Mouse (Mus musculus) midbrain, postnatal 0 days (tissue): ENCODE results near the gene Sorcs2. TPM values are rescaled to one million over a fixed set of nuclear protein-coding genes. Genes with fewer than 3 reads are reported as not detected.

Experiments used
- ATAC-seq: fragments of 200-750 bp; cut with Nextera tagmentation; 2 replicates; pipeline ENCODE4 v1.8.0; 2017; ENCODE audit warnings: moderate number of reproducible peaks, mild to moderate bottlenecking, moderate TSS enrichment, moderate library complexity; ENCODE audit not compliant: low FRiP score
- DNase-seq: peaks from one replicate; pipeline ENCODE4 v3.0.0-alpha.2; 2015; ENCODE audit warnings: low spot score
- H3K27ac ChIP-seq: fragments of 300-500 bp; sonication (generic); 2 replicates; pipeline ENCODE4 v1.5.1; 2014; ENCODE audit warnings: low read depth, mild to moderate bottlenecking, low read length, mixed read lengths
- H3K27me3 ChIP-seq: fragments of 300-500 bp; sonication (generic); 2 replicates; pipeline ENCODE4 v1.6.1; 2014; ENCODE audit warnings: low read length, control low read depth, mixed read lengths; ENCODE audit not compliant: insufficient read depth
- H3K36me3 ChIP-seq: fragments of 300-500 bp; sonication (generic); 2 replicates; pipeline ENCODE4 v1.6.1; 2014; ENCODE audit warnings: low read length, control low read depth, mixed read lengths; ENCODE audit not compliant: insufficient read depth
- H3K4me1 ChIP-seq: fragments of 300-500 bp; sonication (generic); 2 replicates; pipeline ENCODE4 v1.6.1; 2014; ENCODE audit warnings: mild to moderate bottlenecking, control low read depth, antibody characterized with exemption, low read length, mixed read lengths; ENCODE audit not compliant: insufficient read depth
- H3K4me2 ChIP-seq: fragments of 300-500 bp; sonication (generic); 2 replicates; pipeline ENCODE4 v1.6.1; 2014; ENCODE audit warnings: low read depth, mild to moderate bottlenecking, low read length, mixed read lengths; ENCODE audit not compliant: poor library complexity, severe bottlenecking
- H3K4me3 ChIP-seq: fragments of 300-500 bp; sonication (generic); 2 replicates; pipeline ENCODE4 v1.5.1; 2014; ENCODE audit warnings: low read depth, mild to moderate bottlenecking, low read length, moderate library complexity
- H3K9ac ChIP-seq: fragments of 300-500 bp; sonication (generic); replicated peaks from 2 replicates; pipeline ENCODE4 v1.6.1; 2014; ENCODE audit warnings: mild to moderate bottlenecking, low read length, moderate library complexity, mixed read lengths; ENCODE audit not compliant: poor library complexity, severe bottlenecking
- H3K9me3 ChIP-seq: fragments of 300-500 bp; sonication (generic); 2 replicates; pipeline ENCODE4 v1.6.1; 2016; ENCODE audit warnings: low read length, control low read depth
- CTCF ChIP-seq: IDR thresholded peaks from 2 replicates; pipeline ENCODE4 v1.5.1; 2016; ENCODE audit warnings: antibody characterized with exemption, mild to moderate bottlenecking
- WGBS: fragments of 180-500 bp; shearing (Covaris S2); extraction: QIAGEN DNeasy Blood & Tissue Kit; methylation state at CpG from one replicate; pipeline ENCODE4 v1.1.7; 2014; 5-methylcytosine and 5-hydroxymethylcytosine counted together
- polyA plus RNA-seq: library from polyadenylated mRNA; unstranded; fragments of >200 nt; fragmentation: Nextera tagmentation; extraction: Ambion mirVana; gene quantifications from 2 replicates; pipeline ENCODE4 v1.2.1, GENCODE M21; 2015
- total RNA-seq: library from RNA; depleted of rRNA; stranded (reverse); fragments of >200 nt; gene quantifications from 2 replicates; pipeline ENCODE4 v1.2.3, GENCODE M21; 2014

The Sorcs2 gene
- total and polyA plus RNA-seq, 2 experiments from 2014 or later, result 16.1 to 49.2 TPM

DNA sequence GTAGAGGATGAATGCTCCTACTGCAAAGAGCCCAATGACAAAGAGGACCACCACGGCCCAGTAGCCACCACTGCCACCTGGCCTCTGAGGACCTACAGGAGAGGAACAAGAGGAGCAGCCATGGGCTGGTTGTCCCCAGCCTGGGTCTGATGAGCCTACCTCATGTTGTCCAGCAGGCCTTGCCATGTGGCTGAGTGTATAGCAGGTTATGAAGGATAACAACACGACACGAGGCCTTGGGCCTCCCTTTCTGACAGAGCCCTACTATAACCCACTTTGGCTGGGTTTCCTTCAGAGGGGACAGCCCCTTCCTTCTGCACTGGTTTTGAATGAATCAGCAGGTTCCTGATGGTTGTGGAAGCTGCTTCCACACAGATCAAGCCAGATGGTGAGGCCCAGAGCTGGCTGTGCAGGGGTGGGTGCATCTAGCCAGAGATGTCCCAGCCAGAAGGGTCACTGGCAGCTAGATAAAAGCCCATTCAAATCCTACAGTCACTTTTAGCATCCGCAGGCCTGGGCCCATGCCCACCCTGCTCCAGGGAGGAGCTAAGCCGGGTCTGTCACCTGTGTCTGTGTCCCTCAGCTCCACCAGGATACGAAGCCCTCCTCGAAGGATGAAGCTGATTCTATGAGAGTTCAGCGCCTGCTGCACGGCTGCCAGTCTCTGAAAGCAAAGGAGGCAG is 373.8 kb downstream of the Sorcs2 start:
- H3K27me3 ChIP-seq, result no peaks in the 10 kb centered on the region
- ATAC-seq (no peak), DNase-seq (no peak)
- 86% methylated on average over 9 of the region's 9 CpGs for WGBS
- no peak overlapping the region for H3K9ac ChIP-seq
- peaks cover 23% of the 10 kb centered on the region for H3K36me3 ChIP-seq
- no peaks in the 10 kb centered on the region for H3K9me3 ChIP-seq
- H3K4me3 ChIP-seq, result no peak overlapping the region
- no peak overlapping the region for H3K4me2 ChIP-seq
- H3K27ac ChIP-seq, result no peak overlapping the region
- no peak for TF ChIP-seq CTCF
- H3K4me1 ChIP-seq, result no peaks in the 10 kb centered on the region

- Histone ChIP-seq H3K27me3 (no peaks in the 10 kb centered on the region), H3K4me2 (no peak overlapping the region), H3K36me3 (peaks cover 31% of the 10 kb centered on the region), H3K4me3 (no peak overlapping the region), H3K9ac (no peak overlapping the region), H3K9me3 (no peaks in the 10 kb centered on the region), H3K27ac (no peak overlapping the region), H3K4me1 (no peaks in the 10 kb centered on the region)
- 80% methylated on average over 1 of the region's 1 CpGs for WGBS
- no peak for ATAC-seq
- no peak for DNase-seq
- TF ChIP-seq CTCF, result no peak
Measured at GRCm38 (mm10) chr5:36022361-36022760, 375.6 kb downstream of the Sorcs2 start.

DNA sequence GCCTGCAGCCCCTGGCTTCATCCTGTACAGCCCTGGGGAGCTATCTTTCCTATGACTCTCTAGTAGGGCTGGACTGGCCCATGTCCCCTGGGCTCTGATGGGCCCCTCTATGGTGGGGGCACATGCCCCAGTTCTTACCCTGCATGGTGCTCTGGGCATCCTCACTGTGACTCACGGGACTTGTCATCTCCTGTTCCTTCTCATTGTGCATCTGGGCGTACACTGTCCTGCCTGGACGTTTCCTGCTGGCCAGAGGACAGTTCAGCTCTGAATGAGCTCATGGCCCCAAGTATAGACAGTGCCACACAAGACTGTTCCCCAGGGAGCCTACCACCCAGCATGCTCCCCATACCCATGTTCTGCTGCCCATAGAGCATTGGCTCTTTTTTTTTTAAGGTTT is 376.8 kb downstream of the Sorcs2 start:
- Histone ChIP-seq H3K27ac (no peak overlapping the region), H3K9ac (no peak overlapping the region), H3K27me3 (no peaks in the 10 kb centered on the region), H3K4me2 (no peak overlapping the region), H3K36me3 (peaks cover 31% of the 10 kb centered on the region), H3K4me3 (no peak overlapping the region), H3K4me1 (no peaks in the 10 kb centered on the region), H3K9me3 (no peaks in the 10 kb centered on the region)
- DNase-seq (no peak), ATAC-seq (no peak)
- 74% methylated on average over 3 of the region's 3 CpGs for WGBS
- TF ChIP-seq CTCF, result no peak

GRCm38 (mm10) chr5:36018366-36018765 is 379.6 kb downstream of the Sorcs2 start:
- Histone ChIP-seq H3K4me2 (no peak overlapping the region), H3K9me3 (no peaks in the 10 kb centered on the region), H3K4me1 (no peaks in the 10 kb centered on the region), H3K36me3 (peaks cover 20% of the 10 kb centered on the region), H3K27ac (no peak overlapping the region), H3K4me3 (no peak overlapping the region), H3K9ac (no peak overlapping the region), H3K27me3 (no peaks in the 10 kb centered on the region)
- ATAC-seq (no peak), DNase-seq (no peak)
- TF ChIP-seq CTCF, result peak; percentile 44
- 84% methylated on average over 3 of the region's 3 CpGs for WGBS

DNA sequence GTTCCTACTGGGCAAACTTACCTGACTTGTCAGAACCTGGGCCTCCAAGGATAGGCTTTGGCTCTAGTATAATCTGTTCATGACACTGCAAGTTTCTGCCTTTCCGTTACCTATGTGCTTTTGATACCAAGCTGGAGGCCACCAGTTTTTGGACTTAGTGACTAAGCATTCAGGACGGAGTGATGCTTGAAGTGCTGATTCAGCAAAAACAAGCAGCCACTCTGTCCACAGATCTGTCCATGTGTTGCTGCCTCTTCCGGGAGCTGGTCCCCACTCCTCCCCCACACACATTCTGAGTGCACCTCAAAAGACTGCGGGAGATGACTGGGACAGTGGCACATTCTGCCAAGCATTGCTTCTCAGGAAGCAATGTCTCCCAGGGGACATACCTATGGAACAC is 388.5 kb downstream of the Sorcs2 start:
- Histone ChIP-seq H3K9ac (no peak overlapping the region), H3K4me3 (no peak overlapping the region), H3K4me1 (no peaks in the 10 kb centered on the region), H3K27me3 (no peaks in the 10 kb centered on the region), H3K9me3 (no peaks in the 10 kb centered on the region), H3K4me2 (no peak overlapping the region), H3K27ac (no peak overlapping the region), H3K36me3 (no peaks in the 10 kb centered on the region)
- ATAC-seq (no peak), DNase-seq (no peak)
- TF ChIP-seq CTCF, result no peak
- 90% methylated on average over 4 of the region's 4 CpGs for WGBS

GRCm38 (mm10) chr5:36007649-36008048 is 390.3 kb downstream of the Sorcs2 start:
- Histone ChIP-seq H3K4me1 (no peaks in the 10 kb centered on the region), H3K27me3 (no peaks in the 10 kb centered on the region), H3K27ac (no peak overlapping the region), H3K4me3 (no peak overlapping the region), H3K36me3 (peaks cover 4% of the 10 kb centered on the region; the same call in 1 of the 2 replicates), H3K9me3 (no peaks in the 10 kb centered on the region), H3K4me2 (no peak overlapping the region), H3K9ac (no peak overlapping the region)
- WGBS, result 57% methylated on average over 10 of the region's 10 CpGs
- ATAC-seq, result peak; percentile 42
- DNase-seq, result peak; percentile 86
- TF ChIP-seq CTCF, result peak; percentile 37
